Mouse (Mus musculus) megakaryocyte, embryonic 14.5 days (primary cell): ENCODE results near the gene Eya3.

Source experiments
- FLI1 ChIP-seq: IDR thresholded peaks from 2 replicates; pipeline ENCODE4 v1.6.1; 2012; ENCODE audit warnings: low read length, inconsistent platforms, mixed read lengths
- GATA1 ChIP-seq: IDR thresholded peaks from 3 replicates; pipeline ENCODE4 v1.6.1; 2012; ENCODE audit warnings: mixed read lengths, low read length, inconsistent platforms, borderline replicate concordance

DNA sequence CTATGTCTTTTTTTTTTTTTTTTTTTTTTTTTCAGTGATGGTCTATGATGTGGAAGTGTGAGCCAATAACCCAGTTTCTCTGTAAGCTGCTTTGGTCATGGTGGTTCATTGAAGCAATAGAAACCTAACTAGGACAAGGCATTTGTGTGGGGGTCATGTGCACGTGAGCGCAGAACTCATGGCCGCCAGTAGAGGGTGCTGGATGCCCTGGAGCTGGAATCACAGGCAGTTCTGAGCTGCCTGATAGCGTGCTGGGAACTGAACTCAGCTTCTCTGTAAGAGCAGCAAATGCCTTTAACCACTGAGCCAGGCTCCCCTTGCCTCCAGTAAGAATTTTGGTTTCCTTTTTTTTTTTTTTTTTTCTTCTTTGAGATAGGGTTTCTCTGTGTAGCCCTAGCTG lies 18.7 kb upstream of the Eya3 start:
- TF ChIP-seq GATA1: no peak
- no peak for TF ChIP-seq FLI1
